Mouse (Mus musculus) midbrain, embryonic 13.5 days (tissue): ENCODE measurements around the gene Ebf4. TPM values are rescaled to one million over a fixed set of nuclear protein-coding genes. Genes with fewer than 3 reads are reported as not detected.

Experiments used
- ATAC-seq: fragments of 200-750 bp; cut with Nextera tagmentation; 2 replicates; pipeline ENCODE4 v1.8.0; 2017; ENCODE audit warnings: mild to moderate bottlenecking, moderate TSS enrichment, moderate library complexity
- H3K27ac ChIP-seq: fragments of 300-500 bp; sonication (generic); 2 replicates; pipeline ENCODE4 v1.5.1; 2015; ENCODE audit warnings: inconsistent platforms, mild to moderate bottlenecking, moderate library complexity
- H3K27me3 ChIP-seq: fragments of 300-500 bp; sonication (generic); 2 replicates; pipeline ENCODE4 v1.6.1; 2015; ENCODE audit warnings: mild to moderate bottlenecking, inconsistent platforms
- H3K36me3 ChIP-seq: fragments of 300-500 bp; sonication (generic); 2 replicates; pipeline ENCODE4 v1.6.1; 2015; ENCODE audit warnings: mild to moderate bottlenecking, inconsistent platforms
- H3K4me1 ChIP-seq: fragments of 300-500 bp; sonication (generic); replicated peaks from 2 replicates; pipeline ENCODE4 v1.6.1; 2015; ENCODE audit warnings: inconsistent platforms
- H3K4me2 ChIP-seq: fragments of 300-500 bp; sonication (generic); replicated peaks from 2 replicates; pipeline ENCODE4 v1.6.1; 2015; ENCODE audit warnings: moderate library complexity, mild to moderate bottlenecking, inconsistent platforms
- H3K4me3 ChIP-seq: fragments of 300-500 bp; sonication (generic); replicated peaks from 2 replicates; pipeline ENCODE4 v1.5.1; 2015; ENCODE audit warnings: mild to moderate bottlenecking, inconsistent platforms
- H3K9ac ChIP-seq: fragments of 300-500 bp; sonication (generic); replicated peaks from 2 replicates; pipeline ENCODE4 v1.6.1; 2015; ENCODE audit warnings: mild to moderate bottlenecking, inconsistent platforms
- H3K9me3 ChIP-seq: fragments of 300-500 bp; sonication (generic); 2 replicates; pipeline ENCODE4 v1.6.1; 2016; ENCODE audit warnings: mild to moderate bottlenecking, inconsistent platforms
- WGBS: fragments of 180-500 bp; shearing (Covaris S2); methylation state at CpG from one replicate; pipeline ENCODE4 v1.1.7; 2015; 5-methylcytosine and 5-hydroxymethylcytosine counted together
- polyA plus RNA-seq: library from polyadenylated mRNA; unstranded; fragments of >200 nt; fragmentation: Nextera tagmentation; extraction: Ambion mirVana; gene quantifications from 2 replicates; pipeline ENCODE4 v1.2.1, GENCODE M21; 2015

Gene Ebf4
- polyA plus RNA-seq, 1 experiment from 2014 or later, result 2.7 TPM

GRCm38 (mm10) chr2:130279600-130280091 lies 15.3 kb upstream of the Ebf4 start:
- H3K9me3 ChIP-seq, result no peaks in the 10 kb centered on the region
- H3K27me3 ChIP-seq, result no peaks in the 10 kb centered on the region
- peaks cover 33% of the 10 kb centered on the region for H3K4me1 ChIP-seq
- ATAC-seq, result no peak
- no peak overlapping the region for H3K27ac ChIP-seq
- 42% methylated on average over 8 of the region's 8 CpGs for WGBS
- H3K4me2 ChIP-seq, result no peak overlapping the region
- H3K9ac ChIP-seq, result no peak overlapping the region
- peaks cover 63% of the 10 kb centered on the region for H3K36me3 ChIP-seq
- H3K4me3 ChIP-seq, result no peak overlapping the region

GRCm38 (mm10) chr2:130280224-130280623 lies 14.7 kb upstream of the Ebf4 start:
- Histone ChIP-seq H3K4me2 (no peak overlapping the region), H3K36me3 (peaks cover 63% of the 10 kb centered on the region), H3K27me3 (no peaks in the 10 kb centered on the region), H3K4me3 (no peak overlapping the region), H3K9ac (no peak overlapping the region), H3K27ac (no peak overlapping the region), H3K4me1 (peaks cover 35% of the 10 kb centered on the region), H3K9me3 (no peaks in the 10 kb centered on the region)
- WGBS, result 71% methylated on average over 7 of the region's 7 CpGs
- no peak for ATAC-seq

- no peak overlapping the region for H3K4me3 ChIP-seq
- 84% methylated on average over 4 of the region's 4 CpGs for WGBS
- peaks cover 57% of the 10 kb centered on the region for H3K36me3 ChIP-seq
- no peaks in the 10 kb centered on the region for H3K27me3 ChIP-seq
- no peaks in the 10 kb centered on the region for H3K9me3 ChIP-seq
- no peak overlapping the region for H3K4me2 ChIP-seq
- no peak for ATAC-seq
- H3K27ac ChIP-seq, result no peak overlapping the region
- H3K4me1 ChIP-seq, result peaks cover 34% of the 10 kb centered on the region
- no peak overlapping the region for H3K9ac ChIP-seq
These were observed 14.2 kb upstream of the Ebf4 start for GRCm38 (mm10) chr2:130280818-130281217.

- peak within 1 kb of the TSS; percentile 89 for H3K9ac ChIP-seq
- H3K4me3 ChIP-seq, result peak within 1 kb of the TSS; percentile 97
- H3K27me3 ChIP-seq, result no peaks in the 10 kb centered on the region
- H3K9me3 ChIP-seq, result no peaks in the 10 kb centered on the region
- under 1% methylated on average over 51 of the region's 51 CpGs for WGBS
- H3K4me2 ChIP-seq, result peak within 1 kb of the TSS; percentile 98
- ATAC-seq, result peak; percentile 91
- H3K36me3 ChIP-seq, result peaks cover 28% of the 10 kb centered on the region
- H3K27ac ChIP-seq, result 0 out of 2 replicates have a peak within 1 kb of the TSS, but pooled peaks have one; percentile 56
- H3K4me1 ChIP-seq, result peaks cover 19% of the 10 kb centered on the region
These were observed 10.9 kb upstream of the Ebf4 start, which contains the start of gene Idh3b for GRCm38 (mm10) chr2:130283854-130284654. Gene Idh3b (minus strand): TSS chr2:130284547.

GRCm38 (mm10) chr2:130289086-130289485 lies 5.9 kb upstream of the Ebf4 start:
- H3K27me3 ChIP-seq, result peaks cover under 1% of the 10 kb centered on the region; the same call in 1 of the 2 replicates
- no peak for ATAC-seq
- H3K4me3 ChIP-seq, result no peak overlapping the region
- H3K9me3 ChIP-seq, result no peaks in the 10 kb centered on the region
- no peak overlapping the region for H3K27ac ChIP-seq
- H3K4me2 ChIP-seq, result no peak overlapping the region
- no peak overlapping the region for H3K9ac ChIP-seq
- H3K4me1 ChIP-seq, result peaks cover 29% of the 10 kb centered on the region
- 65% methylated on average over 4 of the region's 4 CpGs for WGBS
- no peaks in the 10 kb centered on the region for H3K36me3 ChIP-seq

- Histone ChIP-seq H3K4me3 (no peak overlapping the region), H3K9me3 (no peaks in the 10 kb centered on the region), H3K9ac (no peak overlapping the region), H3K27ac (no peak overlapping the region), H3K36me3 (no peaks in the 10 kb centered on the region), H3K27me3 (peaks cover 7% of the 10 kb centered on the region; the same call in 1 of the 2 replicates), H3K4me2 (peak overlapping the region; percentile 26; the same call in 1 of the 2 replicates), H3K4me1 (peaks cover 35% of the 10 kb centered on the region)
- ATAC-seq, result peak; percentile 41; the same call in 1 of the 2 replicates
- 24% methylated on average over 8 of the region's 8 CpGs for WGBS
These were observed 3.5 kb upstream of the Ebf4 start for GRCm38 (mm10) chr2:130291434-130291833.

- no peaks in the 10 kb centered on the region for H3K9me3 ChIP-seq
- peaks cover 43% of the 10 kb centered on the region for H3K4me1 ChIP-seq
- peaks cover 12% of the 10 kb centered on the region; the same call in 1 of the 2 replicates for H3K27me3 ChIP-seq
- peaks cover 2% of the 10 kb centered on the region for H3K36me3 ChIP-seq
- no peak overlapping the region for H3K4me2 ChIP-seq
- WGBS, result 36% methylated on average over 3 of the region's 3 CpGs
- no peak overlapping the region for H3K27ac ChIP-seq
- ATAC-seq, result 0 out of 2 replicates have a peak, but pooled peaks have one; percentile 1
- no peak overlapping the region for H3K4me3 ChIP-seq
- no peak overlapping the region for H3K9ac ChIP-seq
These were observed 2.0 kb upstream of the Ebf4 start for GRCm38 (mm10) chr2:130293009-130293408.

- 3% methylated on average over 4 of the region's 4 CpGs for WGBS
- no peak overlapping the region for H3K9ac ChIP-seq
- H3K36me3 ChIP-seq, result peaks cover 6% of the 10 kb centered on the region
- peaks cover 43% of the 10 kb centered on the region for H3K4me1 ChIP-seq
- H3K27ac ChIP-seq, result no peak overlapping the region
- peaks cover 12% of the 10 kb centered on the region; the same call in 1 of the 2 replicates for H3K27me3 ChIP-seq
- H3K4me3 ChIP-seq, result no peak overlapping the region
- no peak overlapping the region for H3K4me2 ChIP-seq
- peak; percentile 25 for ATAC-seq
- H3K9me3 ChIP-seq, result no peaks in the 10 kb centered on the region
These were observed 1.5 kb upstream of the Ebf4 start for GRCm38 (mm10) chr2:130293486-130293885.

- Histone ChIP-seq H3K9me3 (no peaks in the 10 kb centered on the region), H3K4me1 (peaks cover 48% of the 10 kb centered on the region), H3K27ac (peak overlapping the region; percentile 82), H3K36me3 (peaks cover 6% of the 10 kb centered on the region), H3K4me3 (peak overlapping the region; percentile 73), H3K4me2 (peak overlapping the region; percentile 71), H3K27me3 (peaks cover 12% of the 10 kb centered on the region; the same call in 1 of the 2 replicates), H3K9ac (peak overlapping the region; percentile 88)
- no peak for ATAC-seq
- WGBS, result 8% methylated on average over 20 of the region's 20 CpGs
These were observed 592 bp upstream of the Ebf4 start for GRCm38 (mm10) chr2:130294218-130294935.

- H3K27ac ChIP-seq, result peak overlapping the region; percentile 82
- peaks cover 48% of the 10 kb centered on the region for H3K4me1 ChIP-seq
- H3K4me3 ChIP-seq, result peak overlapping the region; percentile 73
- peaks cover 6% of the 10 kb centered on the region for H3K36me3 ChIP-seq
- H3K9ac ChIP-seq, result peak overlapping the region; percentile 88
- ATAC-seq, result peak; percentile 74
- peak overlapping the region; percentile 71 for H3K4me2 ChIP-seq
- peaks cover 12% of the 10 kb centered on the region; the same call in 1 of the 2 replicates for H3K27me3 ChIP-seq
- WGBS, result under 1% methylated on average over 61 of the region's 99 CpGs
- H3K9me3 ChIP-seq, result no peaks in the 10 kb centered on the region
These were observed 563 bp downstream of the Ebf4 start for GRCm38 (mm10) chr2:130295331-130296133.

- peak overlapping the region; percentile 88 for H3K9ac ChIP-seq
- peaks cover 47% of the 10 kb centered on the region for H3K4me1 ChIP-seq
- WGBS, result 3% methylated on average over 20 of the region's 20 CpGs
- ATAC-seq, result no peak; the same call in none of the 2 replicates
- H3K27ac ChIP-seq, result peak overlapping the region; percentile 82
- H3K4me3 ChIP-seq, result peak overlapping the region; percentile 73
- H3K36me3 ChIP-seq, result peaks cover 6% of the 10 kb centered on the region
- peak overlapping the region; percentile 71 for H3K4me2 ChIP-seq
- H3K9me3 ChIP-seq, result no peaks in the 10 kb centered on the region
- H3K27me3 ChIP-seq, result peaks cover 12% of the 10 kb centered on the region; the same call in 1 of the 2 replicates
These were observed 1.3 kb downstream of the Ebf4 start for GRCm38 (mm10) chr2:130296134-130296745.
